Mouse (Mus musculus) liver, adult 2 months (tissue): ENCODE data around the gene 1110012L19Rik. TPM values are rescaled to one million over a fixed set of nuclear protein-coding genes. Genes with fewer than 3 reads are reported as not detected.
"Not testable (repeated sequence)": the region's sequence is repeated elsewhere in the genome, so short reads cannot be mapped to it uniquely, and the experiment has no call there.

ENCODE experiments used
- DNase-seq: peaks from one replicate; pipeline ENCODE4 v3.0.0-alpha.2; 2011; ENCODE audit warnings: low read depth, low spot score; ENCODE audit errors: extremely low read depth
- H3K27ac ChIP-seq: fragments of 200-500 bp; replicated peaks from 2 replicates; pipeline ENCODE4 v1.5.1; 2012; ENCODE audit warnings: low read depth, mild to moderate bottlenecking, control low read depth, inconsistent platforms, low read length; ENCODE audit not compliant: insufficient read depth
- H3K27me3 ChIP-seq: fragments of 200-500 bp; 2 replicates; pipeline ENCODE4 v1.6.1; 2012; ENCODE audit warnings: mild to moderate bottlenecking, moderate library complexity, low read length, inconsistent platforms; ENCODE audit not compliant: control insufficient read depth, insufficient read depth
- H3K36me3 ChIP-seq: fragments of 200-500 bp; 2 replicates; pipeline ENCODE4 v1.6.1; 2012; ENCODE audit warnings: low read length, inconsistent platforms; ENCODE audit not compliant: control insufficient read depth, insufficient read depth
- H3K4me1 ChIP-seq: fragments of 200-500 bp; 2 replicates; pipeline ENCODE4 v1.6.1; 2011; ENCODE audit warnings: low read length; ENCODE audit not compliant: control insufficient read depth, insufficient read depth
- H3K4me3 ChIP-seq: fragments of 200-500 bp; 2 replicates; pipeline ENCODE4 v1.5.1; 2011; ENCODE audit warnings: low read depth, mild to moderate bottlenecking, control low read depth, low read length, moderate library complexity; ENCODE audit not compliant: insufficient read depth
- H3K79me2 ChIP-seq: fragments of 200-500 bp; 2 replicates; pipeline ENCODE4 v1.6.1; 2012; ENCODE audit warnings: inconsistent platforms, mild to moderate bottlenecking, low read length, moderate library complexity; ENCODE audit not compliant: control insufficient read depth, insufficient read depth
- H3K9ac ChIP-seq: fragments of 200-500 bp; 2 replicates; pipeline ENCODE4 v1.6.1; 2012; ENCODE audit warnings: low read depth, mild to moderate bottlenecking, control low read depth, inconsistent platforms, low read length
- CTCF ChIP-seq: fragments of 200-500 bp; IDR thresholded peaks from 2 replicates; pipeline ENCODE4 v1.5.1; 2011; ENCODE audit warnings: low read depth, low read length, control low read depth
- POLR2A ChIP-seq: fragments of 200-500 bp; IDR thresholded peaks from 2 replicates; pipeline ENCODE4 v1.6.1; 2011; ENCODE audit warnings: low read length, control low read depth; ENCODE audit not compliant: insufficient read depth; ENCODE audit errors: extremely low read depth
- WGBS: fragments of 180-500 bp; shearing (Covaris S2); methylation state at CpG from one replicate; pipeline ENCODE4 v1.1.7; 2018; 5-methylcytosine and 5-hydroxymethylcytosine counted together
- polyA plus RNA-seq: library from polyadenylated mRNA; depleted of rRNA; stranded (reverse); fragments of >200 nt; gene quantifications from 2 replicates; pipeline ENCODE4 v1.2.3, GENCODE M21; 2012; rRNA removed
- total RNA-seq: library from RNA; depleted of rRNA; stranded (reverse); fragments of >200 nt; gene quantifications from 2 replicates; pipeline ENCODE4 v1.2.3, GENCODE M21; 2014; rRNA removed

The 1110012L19Rik gene
- 19.7 and 23.0 TPM in 2 replicates for total RNA-seq
- 6.0 and 6.7 TPM in 2 replicates for polyA plus RNA-seq

DNA sequence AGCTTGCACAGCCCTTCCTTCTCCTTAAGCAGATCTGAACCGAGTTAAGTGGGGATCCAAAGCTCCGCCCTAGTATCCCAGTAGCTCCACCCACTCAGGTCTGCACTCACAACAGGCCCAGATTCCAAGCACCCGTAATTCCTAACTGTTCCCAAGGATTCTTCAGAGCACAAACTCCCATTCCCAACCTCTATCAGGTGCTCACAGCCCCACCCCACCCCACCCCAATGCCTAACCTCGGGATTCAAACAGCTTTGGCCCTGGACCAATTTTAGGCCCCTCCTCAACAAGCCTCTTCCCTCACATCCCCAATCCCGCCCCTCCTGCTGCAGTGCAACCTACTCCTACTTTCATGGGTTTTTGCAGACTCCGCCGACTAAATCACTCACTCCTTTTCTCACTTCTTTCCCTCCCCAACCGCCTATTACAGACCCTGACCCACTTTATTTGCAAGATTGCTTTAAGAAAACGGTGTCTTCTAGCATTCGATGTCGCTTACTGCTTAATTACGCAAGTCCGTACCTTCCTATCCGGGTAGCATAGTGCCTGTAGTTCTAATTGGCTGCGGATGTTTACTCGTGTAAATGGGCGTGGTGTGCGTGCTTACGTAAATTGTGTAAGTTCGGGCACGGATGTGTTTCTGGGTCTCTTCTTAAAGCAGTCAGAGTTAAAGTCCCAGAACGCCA, at the start of gene 1110012L19Rik:
Gene 1110012L19Rik, plus strand, starts transcription at position 602 of the 686 bp plus-strand sequence.
- H3K9ac ChIP-seq = peak within 1 kb of the TSS; percentile 74
- H3K27ac ChIP-seq = peak within 1 kb of the TSS; percentile 91
- under 1% methylated on average over 22 of the region's 22 CpGs for WGBS
- TF ChIP-seq CTCF (no peak), POLR2A (no peak)
- H3K4me3 ChIP-seq = peak within 1 kb of the TSS; percentile 75
- H3K36me3 ChIP-seq = no peaks in the 10 kb centered on the region; the same call in 1 of the 2 replicates
- peak; percentile 92 for DNase-seq
- peaks cover 6% of the 10 kb centered on the region; the same call in 1 of the 2 replicates for H3K4me1 ChIP-seq
- no peaks in the 10 kb centered on the region for H3K27me3 ChIP-seq
- H3K79me2 ChIP-seq = no peaks in the 10 kb centered on the region

DNA sequence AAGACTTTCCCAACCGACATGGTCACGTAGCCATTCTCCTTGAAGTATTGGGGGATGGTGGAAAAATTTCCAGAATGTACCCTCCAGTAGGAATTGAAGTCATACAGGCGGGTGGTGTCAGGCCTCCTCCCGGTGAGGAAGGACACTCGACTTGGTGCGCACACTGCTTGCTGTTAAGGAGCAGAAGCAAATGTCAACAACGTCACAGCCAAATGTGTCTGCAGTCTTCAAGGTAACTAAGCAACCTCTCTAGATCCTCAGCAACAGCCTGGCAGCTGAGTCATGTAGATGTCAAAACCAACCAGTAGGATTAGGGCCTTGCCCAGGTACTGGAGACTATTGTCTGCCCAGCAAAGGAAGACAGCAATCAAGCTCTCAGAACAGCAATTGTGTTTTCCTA, 22.7 kb upstream of the 1110012L19Rik start:
- no peaks in the 10 kb centered on the region; the same call in 1 of the 2 replicates for H3K36me3 ChIP-seq
- no peak overlapping the region for H3K9ac ChIP-seq
- H3K27me3 ChIP-seq = no peaks in the 10 kb centered on the region
- H3K4me1 ChIP-seq = no peaks in the 10 kb centered on the region
- H3K4me3 ChIP-seq = no peak overlapping the region
- WGBS = 83% methylated on average over 7 of the region's 7 CpGs
- DNase-seq = no peak
- TF ChIP-seq CTCF (no peak), POLR2A (no peak)
- no peaks in the 10 kb centered on the region for H3K79me2 ChIP-seq
- no peak overlapping the region for H3K27ac ChIP-seq

DNA sequence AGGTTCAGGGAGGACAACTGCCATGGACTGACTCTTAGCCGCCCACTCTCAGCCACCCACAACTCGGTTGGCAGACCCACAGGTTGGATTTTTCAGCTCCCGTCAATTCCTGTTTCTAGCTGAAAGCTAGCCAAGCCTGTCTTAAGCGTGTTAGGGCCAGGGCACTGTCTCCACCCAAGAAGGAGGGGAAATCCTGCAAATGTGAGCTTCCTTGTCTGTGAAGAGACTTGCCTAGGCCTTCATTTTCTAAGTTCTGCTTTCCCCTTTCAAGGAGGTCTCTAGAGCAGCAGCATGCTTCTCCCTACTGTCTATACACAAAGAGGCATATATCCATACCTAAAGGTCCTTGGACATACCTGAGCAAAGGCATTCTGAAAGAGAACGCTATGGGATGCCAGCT, 22.2 kb upstream of the 1110012L19Rik start:
- H3K79me2 ChIP-seq = no peaks in the 10 kb centered on the region
- no peaks in the 10 kb centered on the region; the same call in 1 of the 2 replicates for H3K36me3 ChIP-seq
- no peak overlapping the region for H3K9ac ChIP-seq
- no peaks in the 10 kb centered on the region for H3K4me1 ChIP-seq
- no peak overlapping the region for H3K4me3 ChIP-seq
- 77% methylated on average over 5 of the region's 5 CpGs for WGBS
- no peak overlapping the region for H3K27ac ChIP-seq
- no peaks in the 10 kb centered on the region for H3K27me3 ChIP-seq
- TF ChIP-seq POLR2A (no peak), CTCF (no peak)
- no peak for DNase-seq

DNA sequence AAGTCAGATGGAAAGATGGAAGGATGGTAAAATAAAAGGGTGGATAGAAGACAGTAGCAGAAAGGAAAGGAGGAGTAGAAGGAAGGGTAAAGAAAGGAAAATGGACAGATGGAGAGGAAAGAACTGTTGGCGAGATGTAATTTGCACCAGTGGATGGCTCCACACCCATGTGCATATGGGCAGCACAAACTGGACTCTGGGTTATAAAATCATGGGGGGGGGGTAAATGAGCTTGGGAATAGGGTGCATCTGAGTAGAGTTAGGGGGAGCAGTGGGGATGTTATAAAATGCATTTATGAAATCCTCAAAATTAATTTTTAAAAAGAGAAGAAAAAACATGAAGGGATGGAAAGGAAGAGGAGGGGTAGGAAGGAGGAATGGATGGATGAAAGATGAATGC, 21.5 kb upstream of the 1110012L19Rik start:
- 96% methylated on average over 1 of the region's 1 CpGs for WGBS

DNA sequence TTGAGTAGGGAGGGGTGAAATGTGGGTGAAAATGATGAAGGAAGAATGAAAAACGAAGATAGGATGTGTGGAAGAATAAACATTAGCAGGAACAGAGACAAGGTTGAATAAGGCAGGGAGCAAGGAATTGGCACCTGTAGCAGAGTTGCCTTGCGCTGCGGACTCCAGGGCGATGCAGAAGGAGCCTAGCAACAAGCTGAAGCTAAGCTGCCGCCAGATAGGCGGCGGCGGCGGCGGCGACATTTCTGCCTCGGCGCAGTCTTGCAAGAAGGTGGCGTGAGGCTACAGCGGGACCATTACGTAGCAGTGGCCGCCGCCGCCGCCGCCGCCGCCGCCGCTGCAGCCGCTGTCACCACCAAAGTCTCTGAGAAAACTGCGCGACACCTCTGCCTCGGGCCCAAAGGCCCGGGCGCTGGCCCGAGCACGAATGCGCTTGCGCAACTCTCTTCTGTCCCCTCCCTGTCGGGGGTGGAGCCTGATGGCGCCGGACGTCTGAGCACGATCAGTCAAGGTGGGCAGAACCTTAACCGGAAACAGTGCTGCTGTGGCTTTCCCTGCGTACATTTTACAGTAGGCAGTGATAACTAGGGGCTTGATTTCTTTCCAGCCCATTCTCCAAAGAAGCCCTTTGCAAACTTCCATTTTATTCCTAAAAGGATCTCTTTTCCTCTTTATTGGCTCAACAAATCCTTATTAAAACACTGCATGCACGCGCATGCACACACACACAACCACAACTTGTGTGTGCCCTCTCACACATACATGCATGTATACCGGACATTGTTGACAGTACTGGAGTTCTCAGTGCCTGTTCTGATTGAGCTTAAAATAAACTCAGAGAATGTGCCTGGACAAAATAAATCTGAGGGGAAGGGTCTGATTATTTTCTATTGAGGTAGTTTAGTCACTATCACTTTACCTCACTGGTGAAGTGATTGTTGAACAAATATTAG, 20.7 kb upstream of the 1110012L19Rik start, which contains the start of gene Ids:
Gene Ids, minus strand, starts transcription at position 424 of the 953 bp plus-strand sequence.
- TF ChIP-seq POLR2A = 0 out of 2 replicates have a peak, but pooled peaks have one; percentile 34
- TF ChIP-seq CTCF = no peak

More for the DNA sequence above, 21.5 kb upstream of the 1110012L19Rik start:
- Histone ChIP-seq H3K36me3 (no peaks in the 10 kb centered on the region), H3K27me3 (no peaks in the 10 kb centered on the region), H3K9ac (peak overlapping the region; percentile 63; the same call in 1 of the 2 replicates), H3K27ac (no peak overlapping the region), H3K4me3 (no peak overlapping the region; the same call in 1 of the 2 replicates), H3K4me1 (no peaks in the 10 kb centered on the region), H3K79me2 (no peaks in the 10 kb centered on the region)
- no peak for DNase-seq
- TF ChIP-seq POLR2A (no peak), CTCF (no peak)

DNA sequence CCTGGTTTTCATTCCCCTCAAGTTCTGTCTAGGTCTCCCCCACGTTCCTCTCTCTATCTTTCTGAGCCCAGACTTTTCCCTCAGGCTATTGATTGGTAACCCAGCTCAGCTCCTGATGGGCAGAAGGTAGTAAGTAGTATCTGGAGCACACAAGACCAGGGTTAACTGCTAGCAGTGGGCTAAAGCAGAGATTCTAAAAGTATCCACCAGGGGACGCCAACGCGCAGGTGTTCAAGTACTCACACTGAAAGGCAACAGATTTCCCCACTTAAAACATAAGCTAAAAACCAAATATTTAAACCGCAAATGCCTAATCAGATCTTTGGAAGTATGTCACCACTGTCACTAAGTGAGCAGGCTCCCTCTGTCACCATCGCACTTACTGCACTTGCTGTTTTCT, 15.9 kb upstream of the 1110012L19Rik start:
- not testable (repeated sequence) for DNase-seq, H3K79me2 ChIP-seq, H3K27ac ChIP-seq, H3K9ac ChIP-seq, H3K4me3 ChIP-seq, H3K4me1 ChIP-seq, H3K27me3 ChIP-seq, H3K36me3 ChIP-seq
- WGBS = 17% methylated on average over 2 of the region's 6 CpGs

More for the DNA sequence above, 20.7 kb upstream of the 1110012L19Rik start, which contains the start of gene Ids:
- DNase-seq = peak; percentile 75
- Histone ChIP-seq H3K4me1 (no peaks in the 10 kb centered on the region), H3K27ac (no peak within 1 kb of the TSS), H3K4me3 (peak within 1 kb of the TSS; percentile 69), H3K36me3 (no peaks in the 10 kb centered on the region), H3K9ac (peak within 1 kb of the TSS; percentile 63), H3K27me3 (no peaks in the 10 kb centered on the region), H3K79me2 (no peaks in the 10 kb centered on the region)
- whole genome bisulfite sequencing = 5% methylated on average over 37 of the region's 45 CpGs

DNA sequence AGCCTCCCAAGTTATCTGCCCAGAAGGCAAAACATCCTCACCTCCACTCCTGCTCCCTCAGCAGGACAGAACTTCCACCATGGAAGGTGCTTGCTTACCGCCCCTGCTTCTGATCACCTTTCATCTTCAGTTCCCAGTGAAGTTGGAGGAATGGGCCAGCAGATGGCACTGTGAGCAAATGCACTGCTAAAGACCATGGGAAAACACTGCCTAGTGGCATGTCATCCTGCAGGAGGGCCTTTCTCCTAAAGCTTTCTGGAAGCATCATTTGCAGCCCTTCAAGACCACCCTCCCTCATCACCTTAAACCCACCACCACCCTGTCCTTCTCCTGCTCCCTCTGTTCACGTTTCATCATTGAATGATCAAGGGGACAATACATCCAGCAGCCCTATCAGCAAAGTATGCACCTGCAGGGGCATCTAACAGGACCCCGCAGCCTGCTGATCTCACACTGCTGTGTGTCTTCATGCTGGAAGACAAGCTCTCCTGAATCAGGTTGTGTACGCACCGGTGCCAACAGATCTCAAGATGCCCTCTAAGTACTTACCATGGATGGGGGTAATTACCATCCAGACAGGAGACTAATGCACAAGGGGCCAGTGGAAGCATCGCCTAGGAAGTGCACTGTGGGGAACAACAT, 11.1 kb upstream of the 1110012L19Rik start:
- not testable (repeated sequence) for H3K79me2 ChIP-seq, H3K36me3 ChIP-seq, H3K27me3 ChIP-seq, H3K4me3 ChIP-seq, H3K27ac ChIP-seq, H3K4me1 ChIP-seq, H3K9ac ChIP-seq, DNase-seq
- 79% methylated on average over 5 of the region's 6 CpGs for WGBS
